Mouse (Mus musculus): Measurements from ENCODE around the gene Cct4. TPM values are rescaled to one million over a fixed set of nuclear protein-coding genes. Genes with fewer than 3 reads are reported as not detected.

Cct4 gene
- polyA plus RNA-seq (2012) = 536 and 629 TPM in 2 replicates

GRCm38 (mm10) chr11:22990393-22991126, at the start of gene Cct4:
Cct4 (plus strand) TSS chr11:22990519.

GRCm38 (mm10) chr11:22971835-22972709, 18.2 kb upstream of the Cct4 start, which contains the start of gene Zrsr1:
Zrsr1 (plus strand) TSS chr11:22972005.

GRCm38 (mm10) chr11:22981984-22982757, 8.1 kb upstream of the Cct4 start, which contains the start of the genes Gm28048 and Commd1:
Gm28048 (minus strand) TSS chr11:22982090.
Commd1 (minus strand) TSS chr11:22982382.

GRCm38 (mm10) chr11:23007481-23008180, 17.3 kb downstream of the Cct4 start, which contains the start of gene Fam161a:
Fam161a (plus strand) TSS chr11:23007531.

Other genes with a start within 250 kb of the Cct4 start
- 20.3 and 22.2 TPM in 2 replicates for gene B3gnt2, start 129.6 kb upstream of the Cct4 start, polyA plus RNA-seq (2012)
- gene Zrsr1, start 18.5 kb upstream of the Cct4 start, polyA plus RNA-seq (2012) = 2.2 and 3.5 TPM in 2 replicates
- gene Gm28048, start 8.4 kb upstream of the Cct4 start, polyA plus RNA-seq (2012) = 0.06 TPM in 1 of 2 replicates, not detected in the other
- gene Commd1, start 8.1 kb upstream of the Cct4 start, polyA plus RNA-seq (2012) = 41.1 and 54.7 TPM in 2 replicates
- gene Fam161a, start 17.0 kb downstream of the Cct4 start, polyA plus RNA-seq (2012) = 0.19 and 0.67 TPM in 2 replicates

Measured in megakaryocyte-erythroid progenitor cell, adult 5 weeks (primary cell).